Mouse (Mus musculus) frontal cortex, postnatal 36 days (tissue): Measurements from ENCODE around the gene Hoxb9.

Experiments
- DNase-seq, 2 experiments: peaks; one replicate each; pipeline ENCODE4 v3.0.0; 2022; ENCODE audit warnings: low spot score in 2 of 2

Gene Hoxb9

DNA sequence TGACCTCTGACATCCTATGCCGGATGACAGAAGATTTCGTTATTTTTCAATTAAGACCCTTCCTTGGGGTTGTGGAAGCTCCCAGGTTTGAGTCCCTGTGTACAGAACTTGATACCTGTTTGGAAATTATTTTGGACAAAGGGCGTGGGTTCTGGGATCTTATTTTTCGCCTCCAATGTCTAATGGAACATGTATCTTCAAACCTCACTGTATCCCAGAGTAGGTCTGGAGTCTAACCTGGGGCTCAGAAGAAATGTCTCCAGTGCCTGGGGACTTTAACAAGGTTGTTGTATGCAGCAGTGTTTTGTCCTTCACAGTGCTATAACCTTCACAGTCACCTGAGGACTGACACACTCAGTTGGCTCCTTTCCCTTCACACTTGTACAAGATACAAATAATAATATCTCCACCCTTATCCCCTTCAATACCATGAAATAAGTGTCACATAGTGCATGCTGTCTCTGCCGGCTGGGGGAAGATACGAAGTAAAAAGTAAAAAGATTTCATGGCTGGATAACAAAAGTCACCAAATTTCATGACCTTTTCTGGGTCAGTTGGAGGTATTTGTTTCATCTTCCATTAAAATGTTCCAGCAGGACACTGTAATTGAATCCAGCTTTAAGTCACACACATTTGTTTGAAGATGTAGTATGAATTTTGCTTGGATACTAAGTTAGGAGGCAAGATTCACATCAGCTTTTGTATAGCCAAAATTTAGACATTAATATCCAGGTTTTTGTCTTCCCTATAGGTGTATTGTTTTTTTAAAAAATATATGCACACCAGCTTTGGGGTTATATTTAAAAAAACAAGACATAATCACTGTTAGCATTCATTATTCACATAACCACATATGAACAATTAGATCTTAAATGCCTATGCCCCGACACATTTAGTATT is 4.0 kb upstream of the Hoxb9 start:
- DNase-seq: no peak

DNA sequence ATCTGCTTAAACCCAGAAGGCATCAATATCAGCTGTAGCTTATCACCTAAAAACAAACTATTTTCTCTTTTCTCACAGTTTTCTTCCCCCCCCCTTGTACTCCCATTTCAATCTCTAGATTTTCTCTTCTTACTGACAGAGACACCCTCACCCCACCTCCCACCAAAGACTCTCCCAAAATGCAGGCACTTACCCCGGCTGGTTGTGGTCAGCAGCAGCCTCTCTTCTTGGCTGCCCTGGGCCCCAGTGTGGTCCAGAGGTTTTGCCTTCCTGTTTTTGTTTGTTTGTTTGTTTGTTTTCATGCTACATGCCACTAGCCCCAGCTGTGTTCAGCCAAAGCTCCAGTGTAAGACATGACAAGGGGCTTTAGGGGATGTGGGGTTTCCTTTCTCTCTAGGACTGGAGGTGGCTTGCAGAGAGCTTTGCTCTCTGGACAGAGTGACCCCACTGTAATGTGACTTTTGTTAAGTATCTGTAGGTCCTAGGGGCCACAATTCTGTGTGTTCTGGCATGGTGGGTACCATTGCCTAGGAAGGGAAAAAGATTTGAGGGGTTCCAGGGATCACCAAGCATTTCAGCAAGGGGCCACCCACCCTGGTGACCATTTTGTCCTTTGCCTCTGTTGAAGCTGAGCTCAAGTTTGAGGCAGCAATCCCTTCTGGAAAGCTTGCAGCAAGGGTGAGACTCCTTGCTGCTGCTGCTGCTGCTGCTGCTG is 3.1 kb upstream of the Hoxb9 start:
- DNase-seq: no peak

- DNase-seq: no peak
Observed at GRCm38 (mm10) chr11:96269869-96270268, 1.4 kb upstream of the Hoxb9 start.

- DNase-seq: no peak
Observed at GRCm38 (mm10) chr11:96271541-96272011, 319 bp downstream of the Hoxb9 start.

DNA sequence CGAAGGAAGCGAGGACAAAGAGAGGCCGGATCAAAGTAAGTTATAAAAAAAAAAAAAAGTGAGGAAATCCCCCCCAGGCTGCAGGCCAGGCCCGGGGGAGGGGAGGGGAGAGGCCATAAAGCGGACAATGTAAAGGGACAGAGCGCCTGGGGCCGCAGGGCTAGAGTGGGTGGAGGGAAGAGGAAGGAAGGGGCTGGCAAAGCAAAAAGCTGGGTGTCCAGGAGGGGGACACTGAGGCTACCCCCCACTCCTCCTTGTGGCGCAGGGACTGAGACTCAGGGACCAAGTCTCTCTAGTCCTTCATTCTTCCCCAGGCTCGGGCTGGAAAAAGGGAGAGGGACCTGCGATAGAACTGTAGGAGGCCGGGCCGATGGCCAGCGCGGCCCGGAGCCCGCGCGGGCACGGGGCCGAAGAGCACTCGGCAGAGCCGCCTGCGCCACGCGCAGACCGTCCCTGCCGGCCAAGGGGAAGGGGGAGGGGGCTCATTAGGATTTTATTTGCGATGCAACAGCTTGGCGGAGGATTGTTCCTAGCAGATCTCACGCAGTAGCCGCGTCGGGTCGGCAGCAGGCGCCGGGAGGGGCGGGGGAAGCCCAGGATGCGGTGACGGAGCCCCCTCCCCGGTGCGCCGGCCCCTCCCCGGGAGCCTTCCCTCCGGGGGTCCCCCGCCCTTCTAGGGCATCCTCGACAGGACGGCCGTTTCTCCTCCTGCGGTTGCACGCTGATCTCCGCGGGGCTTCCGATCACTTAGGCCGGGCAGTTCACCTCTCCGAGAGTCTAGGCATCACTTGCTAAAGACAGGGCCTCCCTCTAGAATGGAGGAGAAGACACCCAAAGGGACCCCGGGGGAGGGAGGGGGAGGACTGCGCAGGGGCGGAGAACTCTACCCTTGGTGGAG is 1.0 kb downstream of the Hoxb9 start:
- no peak for DNase-seq

- no peak for DNase-seq
Observed at GRCm38 (mm10) chr11:96274428-96274827, 3.2 kb downstream of the Hoxb9 start.

DNA sequence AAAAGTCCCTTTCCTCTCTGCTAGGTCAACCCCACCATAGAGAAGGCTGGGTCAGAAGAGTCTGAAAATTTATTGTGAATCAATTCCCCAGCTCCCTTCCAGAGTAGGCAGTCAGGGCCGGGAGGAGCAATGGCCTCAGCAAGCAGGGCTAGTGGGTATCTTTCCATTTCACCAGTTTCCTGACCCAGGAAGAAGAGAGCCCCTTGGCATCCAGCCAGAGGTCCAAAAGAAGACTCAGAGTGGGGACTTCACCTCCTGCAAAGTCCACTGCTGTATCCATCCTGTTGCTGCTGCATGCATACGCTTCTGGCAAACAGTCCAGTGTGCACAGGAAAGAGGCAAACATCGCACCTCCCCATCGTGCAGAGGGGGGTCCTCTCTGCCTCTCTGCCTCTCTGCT is 4.6 kb downstream of the Hoxb9 start:
- no peak for DNase-seq

GRCm38 (mm10) chr11:96277151-96278044 is 6.1 kb downstream of the Hoxb9 start:
- DNase-seq: no peak

DNA sequence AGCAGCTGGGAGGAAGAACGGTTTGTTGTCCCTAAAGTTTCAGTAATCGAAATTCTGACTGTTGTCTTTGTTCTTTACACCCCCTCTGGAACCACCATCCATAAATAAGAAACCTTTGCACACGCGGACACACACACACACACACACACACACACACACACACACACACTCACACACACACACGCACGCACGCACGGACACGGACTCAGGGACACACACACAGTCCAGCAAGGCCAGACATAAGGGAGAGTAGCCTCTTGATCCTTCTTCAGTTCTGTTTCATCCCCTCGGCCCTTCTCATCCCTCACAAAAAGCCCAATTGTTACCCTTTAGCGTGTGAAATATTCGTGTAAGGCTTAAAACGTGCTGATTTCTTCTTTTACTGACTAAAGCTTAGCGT is 7.1 kb downstream of the Hoxb9 start:
- no peak for DNase-seq

- DNase-seq: peak; percentile 82 to 90
Observed at GRCm38 (mm10) chr11:96278773-96279172, 7.5 kb downstream of the Hoxb9 start.

GRCm38 (mm10) chr11:96279421-96280233 is 8.4 kb downstream of the Hoxb9 start:
- DNase-seq: no peak

- DNase-seq: no peak
Observed at GRCm38 (mm10) chr11:96280399-96281378, 9.4 kb downstream of the Hoxb9 start.

DNA sequence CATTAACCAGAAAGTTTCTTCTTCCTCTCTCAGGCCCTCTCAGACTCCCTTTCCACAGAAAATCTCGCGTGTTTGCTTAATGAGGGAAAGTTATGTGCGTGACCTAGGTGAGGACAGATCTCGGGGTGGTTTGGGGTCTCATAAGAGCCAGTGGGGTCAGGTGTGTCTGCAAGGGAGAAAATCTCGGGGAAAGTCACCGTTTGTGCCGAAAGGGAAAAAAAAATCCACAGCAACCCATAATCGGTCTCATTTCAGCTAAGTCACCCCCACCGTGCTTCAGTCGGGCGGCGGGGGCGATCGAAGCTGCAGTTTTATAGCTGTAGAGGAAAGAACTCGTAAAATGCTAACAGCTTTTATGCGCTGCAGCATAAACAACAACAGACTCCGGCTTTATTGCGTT is 10.1 kb downstream of the Hoxb9 start:
- no peak for DNase-seq

GRCm38 (mm10) chr11:96281855-96282570 is 10.8 kb downstream of the Hoxb9 start, which contains the start of gene Hoxb8:
Gene Hoxb8, plus strand, starts transcription at chr11:96281905.
- no peak for DNase-seq

DNA sequence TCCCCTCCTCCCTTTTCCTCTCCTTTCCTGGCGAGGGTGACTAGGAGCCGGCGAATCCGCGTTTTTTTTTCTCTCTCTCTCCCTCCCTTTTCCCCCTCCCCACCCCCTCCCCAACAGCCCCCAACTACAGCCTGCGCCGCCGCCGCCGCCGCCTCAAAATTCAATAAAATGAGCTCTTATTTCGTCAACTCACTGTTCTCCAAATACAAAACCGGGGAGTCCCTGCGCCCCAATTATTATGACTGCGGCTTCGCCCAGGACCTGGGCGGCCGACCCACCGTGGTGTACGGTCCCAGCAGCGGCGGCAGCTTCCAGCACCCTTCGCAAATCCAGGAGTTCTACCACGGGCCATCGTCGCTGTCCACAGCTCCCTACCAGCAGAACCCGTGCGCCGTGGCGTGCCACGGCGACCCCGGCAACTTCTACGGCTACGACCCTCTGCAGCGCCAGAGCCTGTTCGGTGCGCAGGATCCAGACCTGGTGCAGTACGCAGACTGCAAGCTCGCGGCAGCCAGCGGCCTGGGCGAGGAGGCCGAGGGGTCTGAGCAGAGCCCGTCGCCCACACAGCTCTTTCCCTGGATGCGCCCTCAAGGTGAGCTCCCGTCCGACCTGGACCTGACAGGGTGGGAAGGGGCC is 11.7 kb downstream of the Hoxb9 start:
- DNase-seq: no peak

- DNase-seq: no peak
Observed at GRCm38 (mm10) chr11:96284041-96284749, 12.9 kb downstream of the Hoxb9 start.
